Mouse (Mus musculus): ENCODE results near the gene Grb10. TPM values are rescaled to one million over a fixed set of nuclear protein-coding genes. Genes with fewer than 3 reads are reported as not detected.

Gene Grb10
- total RNA-seq, 2 experiments from 2014 or later = 4.5 to 13.5 TPM

- no peak for ATAC-seq (replicated peaks; ENCODE audit: poor library complexity)
Measured at GRCm38 (mm10) chr11:11972401-11973110, 65.9 kb downstream of the Grb10 start.

- no peak for ATAC-seq (replicated peaks; ENCODE audit: poor library complexity)
Measured at GRCm38 (mm10) chr11:11970246-11970645, 68.2 kb downstream of the Grb10 start.

- no peak for ATAC-seq (replicated peaks; ENCODE audit: poor library complexity)
Measured at GRCm38 (mm10) chr11:11968830-11969229, 69.7 kb downstream of the Grb10 start.

DNA sequence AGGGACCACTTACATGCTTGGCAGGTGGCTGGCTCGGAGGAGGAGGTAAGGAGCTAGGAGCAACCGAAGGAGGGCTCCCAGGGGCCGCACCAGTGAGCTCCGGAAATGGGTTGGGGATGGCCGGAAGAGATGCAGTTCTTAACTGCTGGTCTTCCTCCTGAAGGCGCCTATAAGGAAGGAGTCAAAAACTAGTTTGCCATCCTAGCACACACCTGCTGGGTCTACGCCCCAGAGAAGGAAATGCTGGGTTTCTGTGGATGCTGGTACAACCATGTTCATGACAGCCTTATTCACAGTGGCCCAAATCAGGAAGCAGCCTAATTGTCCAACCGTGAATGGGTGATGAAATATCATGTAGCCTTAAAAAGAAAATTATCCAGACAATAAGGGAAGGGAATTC, 71.0 kb downstream of the Grb10 start:
- no peak for ATAC-seq (replicated peaks; ENCODE audit: poor library complexity)

- no peak for ATAC-seq (replicated peaks; ENCODE audit: poor library complexity)
Measured at GRCm38 (mm10) chr11:11966220-11966619, 72.3 kb downstream of the Grb10 start.

DNA sequence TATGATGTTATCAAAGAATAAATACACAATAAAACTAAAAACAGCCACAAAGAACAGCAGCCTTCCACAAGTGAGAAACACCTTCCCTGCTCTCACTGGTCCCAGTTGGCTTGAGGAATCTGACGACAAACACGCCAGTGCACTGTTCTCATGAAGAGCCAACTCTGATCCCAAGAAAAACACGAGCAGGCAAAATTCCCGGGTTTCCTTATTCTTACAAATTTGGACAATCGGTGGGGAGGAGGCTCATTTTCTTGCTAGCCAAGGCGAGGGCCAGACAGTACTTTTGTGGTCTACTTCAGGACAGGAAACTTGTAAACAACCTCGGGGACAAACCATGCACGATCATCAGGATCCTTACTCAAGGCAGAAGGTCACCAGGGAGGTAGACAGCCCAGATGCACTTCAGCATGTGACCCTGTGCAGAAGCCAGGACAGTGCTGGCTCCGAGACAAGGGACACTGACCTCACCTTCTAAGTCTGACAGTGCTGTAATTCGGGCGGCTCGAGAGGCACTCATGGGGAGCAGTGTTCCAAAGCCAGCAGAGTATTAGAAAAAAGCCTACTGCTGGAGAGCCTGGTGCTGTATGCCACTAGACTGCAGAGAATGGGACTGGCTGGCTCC, 72.9 kb downstream of the Grb10 start:
- ATAC-seq (replicated peaks; ENCODE audit: poor library complexity) = no peak

DNA sequence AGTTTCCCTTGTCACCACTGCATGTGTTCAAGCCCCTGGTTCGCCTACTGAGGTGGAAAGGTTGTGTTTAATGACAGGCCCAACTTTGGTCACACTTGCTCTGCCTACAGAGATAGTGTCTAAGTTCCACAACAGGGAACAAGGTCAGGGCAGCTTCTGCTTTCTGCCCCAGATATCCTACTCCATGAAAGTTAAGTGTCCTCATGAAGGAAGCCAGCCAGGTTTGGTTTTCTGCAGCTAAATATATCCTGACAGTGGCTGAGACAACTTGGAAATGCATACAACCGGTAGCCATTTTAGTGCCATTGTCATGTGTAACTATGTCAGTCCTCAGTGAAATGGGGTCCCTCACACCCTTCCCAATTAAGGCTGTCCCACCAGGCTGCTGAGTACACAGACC, 73.8 kb downstream of the Grb10 start:
- no peak for ATAC-seq (replicated peaks; ENCODE audit: poor library complexity)

DNA sequence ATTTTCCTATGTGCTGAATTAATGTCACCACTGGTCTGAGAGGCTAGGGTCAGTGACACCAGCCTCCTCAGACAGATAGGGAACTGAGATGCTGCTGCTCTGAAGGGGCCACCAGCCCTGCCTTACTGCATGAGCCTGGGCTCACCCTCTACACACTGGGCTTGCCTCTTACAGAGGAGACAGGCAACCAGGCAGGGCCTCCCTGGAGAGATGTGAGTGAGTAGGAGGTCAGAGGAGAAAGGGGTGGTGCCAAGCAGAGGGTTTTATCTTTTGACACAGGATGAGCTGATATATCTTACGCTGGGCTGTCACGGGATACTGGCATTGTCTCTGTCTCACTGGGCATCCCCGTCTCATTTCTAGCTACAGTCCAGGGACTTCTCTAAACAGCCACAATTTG, 74.9 kb downstream of the Grb10 start:
- ATAC-seq (replicated peaks; ENCODE audit: poor library complexity) = peak; percentile 63

DNA sequence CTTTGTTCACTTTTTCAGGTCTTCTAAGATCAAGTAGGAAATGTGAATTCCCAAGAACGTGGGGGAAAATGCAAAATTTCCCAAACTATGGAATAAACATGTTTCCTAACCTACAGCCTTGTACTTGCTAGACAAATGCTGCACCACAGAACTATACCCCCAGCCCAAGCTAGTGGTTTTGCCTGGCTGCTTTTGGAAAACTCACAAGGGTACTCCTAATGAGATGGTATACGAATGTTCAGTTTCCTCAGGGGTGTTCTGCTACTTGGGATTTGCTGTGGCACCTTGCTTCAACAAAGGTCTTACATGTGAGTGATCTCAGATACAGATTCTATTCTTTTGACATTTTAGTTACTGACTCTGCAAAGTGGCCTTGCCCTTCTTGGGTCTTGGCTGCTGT, 75.4 kb downstream of the Grb10 start:
- no peak for ATAC-seq (replicated peaks; ENCODE audit: poor library complexity)

DNA sequence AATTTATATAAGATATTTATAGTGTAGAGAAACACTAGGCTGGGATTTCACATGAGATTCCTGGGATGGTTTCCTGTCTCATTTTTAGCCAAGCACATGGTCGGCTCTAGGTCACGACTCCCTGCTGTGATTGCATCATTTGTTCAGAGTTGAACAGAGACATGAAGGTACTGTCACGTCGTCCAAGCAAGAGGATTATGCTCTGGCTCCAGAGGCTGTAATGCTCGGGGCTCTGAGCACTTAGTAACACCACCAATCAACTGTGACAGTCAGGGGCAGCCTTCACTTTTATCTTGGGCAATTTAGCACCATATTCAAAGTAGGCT, 75.9 kb downstream of the Grb10 start:
- ATAC-seq (replicated peaks; ENCODE audit: poor library complexity) = no peak

- peak; percentile 55 for ATAC-seq (replicated peaks; ENCODE audit: poor library complexity)
Measured at GRCm38 (mm10) chr11:11961917-11962628, 76.4 kb downstream of the Grb10 start.

GRCm38 (mm10) chr11:11960858-11961257, 77.6 kb downstream of the Grb10 start:
- no peak for ATAC-seq (replicated peaks; ENCODE audit: poor library complexity)

DNA sequence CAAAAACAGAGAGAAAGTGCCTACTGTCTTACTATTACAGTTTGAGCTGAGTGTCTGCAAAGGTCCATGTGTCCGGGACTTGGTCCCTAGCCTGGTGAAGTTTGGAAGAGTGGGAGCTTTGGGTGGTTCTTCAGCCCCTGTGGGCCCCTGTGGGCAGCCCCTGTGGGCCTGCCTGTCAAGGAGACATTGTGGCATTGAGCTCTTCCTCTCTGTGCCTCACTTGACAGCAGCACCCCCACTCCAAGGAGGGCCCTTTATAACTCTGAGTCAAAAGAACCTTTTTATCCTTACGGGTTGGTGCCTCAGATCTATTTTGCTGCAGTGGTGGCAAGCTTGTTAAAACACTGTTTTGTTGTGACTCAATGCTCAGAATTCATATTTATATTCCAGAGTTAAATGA, 78.3 kb downstream of the Grb10 start:
- no peak for ATAC-seq (replicated peaks; ENCODE audit: poor library complexity)

DNA sequence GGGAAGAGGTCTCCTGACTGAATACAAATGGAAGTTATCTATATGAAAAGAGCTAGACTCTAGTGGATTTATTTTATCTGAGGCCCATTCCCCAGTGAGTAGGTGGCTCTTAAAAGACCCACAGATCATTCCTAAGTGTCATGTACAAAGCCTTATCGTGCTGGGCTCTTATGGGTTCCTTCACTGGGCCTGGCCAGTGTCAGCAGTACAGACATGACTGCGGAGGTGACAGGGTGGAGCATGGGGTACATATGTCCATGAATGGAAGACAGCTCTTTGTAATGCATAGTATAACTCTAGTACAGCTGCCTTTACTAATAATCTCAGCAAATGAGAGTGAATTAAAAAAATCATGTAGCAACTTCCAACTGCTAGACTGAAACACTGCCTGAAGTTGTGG, 80.0 kb downstream of the Grb10 start:
- no peak for ATAC-seq (replicated peaks; ENCODE audit: poor library complexity)

GRCm38 (mm10) chr11:11958061-11958361, 80.5 kb downstream of the Grb10 start:
- no peak for ATAC-seq (replicated peaks; ENCODE audit: poor library complexity)

- ATAC-seq (replicated peaks; ENCODE audit: poor library complexity) = no peak
Measured at GRCm38 (mm10) chr11:11957211-11958060, 81.0 kb downstream of the Grb10 start.

- no peak for ATAC-seq (replicated peaks; ENCODE audit: poor library complexity)
Measured at GRCm38 (mm10) chr11:11955783-11956182, 82.7 kb downstream of the Grb10 start.

DNA sequence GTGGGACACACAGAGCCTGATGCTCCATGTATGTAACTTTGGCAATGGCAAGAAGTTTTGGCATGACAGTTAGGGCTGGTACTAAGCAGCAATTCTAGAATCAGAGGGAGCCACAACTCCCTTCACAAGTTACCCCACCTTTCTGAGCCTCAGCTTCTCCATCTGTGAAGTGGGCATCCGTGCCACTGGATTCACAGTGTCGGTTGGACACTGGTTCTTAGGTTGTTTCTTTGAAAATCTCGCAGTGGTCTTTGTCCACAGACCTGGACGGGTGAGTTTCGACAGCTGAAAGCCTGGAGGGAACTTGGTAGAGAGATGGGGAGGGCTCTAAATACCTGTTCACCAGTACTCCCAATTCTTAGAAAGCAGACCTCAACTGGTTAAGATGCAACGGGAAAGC, 83.9 kb downstream of the Grb10 start:
- no peak for ATAC-seq (replicated peaks; ENCODE audit: poor library complexity)

DNA sequence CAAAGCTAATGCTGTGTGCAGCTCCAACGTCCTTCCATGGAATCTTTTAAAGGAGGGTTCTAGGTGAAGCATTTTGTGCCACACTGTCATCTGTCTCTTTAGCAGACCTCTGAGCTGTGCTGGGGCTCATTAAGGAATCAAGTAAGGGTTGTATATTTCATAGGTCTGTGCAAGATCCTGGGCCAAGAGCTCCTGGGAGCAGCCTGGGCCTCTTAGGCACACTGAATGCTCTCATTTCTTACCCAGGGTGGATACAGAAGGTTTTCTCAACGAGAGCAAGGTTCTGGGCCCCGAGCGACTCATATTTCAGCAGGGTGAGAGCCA, 84.4 kb downstream of the Grb10 start:
- ATAC-seq (replicated peaks; ENCODE audit: poor library complexity) = no peak

DNA sequence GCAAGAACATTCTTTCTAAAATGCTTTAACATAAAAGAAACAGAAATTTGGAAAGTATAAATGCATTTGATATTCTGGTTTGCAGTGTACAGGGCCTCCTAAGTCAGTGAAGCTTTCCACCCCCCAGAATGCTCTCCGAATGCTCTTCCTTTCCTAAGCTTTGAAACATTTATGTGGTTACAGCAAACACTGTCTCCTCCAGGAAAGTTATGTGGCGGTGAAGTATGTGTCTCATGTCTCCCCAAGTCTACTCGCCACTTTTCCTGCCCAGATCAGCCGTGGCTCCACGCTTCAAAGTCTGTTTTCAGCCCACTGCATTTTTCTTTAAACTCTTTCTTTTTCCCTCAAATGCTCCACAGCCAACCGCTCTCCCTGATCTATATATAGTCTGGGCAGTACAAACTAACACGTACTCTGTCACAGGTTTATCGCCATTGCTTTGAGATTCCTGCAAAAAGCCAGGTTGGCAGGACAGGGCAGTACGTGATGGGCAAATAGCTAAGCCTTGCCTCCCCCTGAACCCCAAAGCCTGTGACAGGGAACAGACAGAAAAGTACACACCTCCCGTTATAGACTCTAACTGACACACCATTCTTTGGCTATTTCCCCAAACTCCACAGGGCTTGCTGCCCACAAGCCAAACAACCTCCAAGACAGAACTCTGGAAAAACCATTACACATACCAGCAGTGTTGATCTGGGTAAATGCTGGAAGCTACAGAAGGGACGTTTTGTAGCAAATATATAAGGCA, 84.9 kb downstream of the Grb10 start:
- no peak for ATAC-seq (replicated peaks; ENCODE audit: poor library complexity)

DNA sequence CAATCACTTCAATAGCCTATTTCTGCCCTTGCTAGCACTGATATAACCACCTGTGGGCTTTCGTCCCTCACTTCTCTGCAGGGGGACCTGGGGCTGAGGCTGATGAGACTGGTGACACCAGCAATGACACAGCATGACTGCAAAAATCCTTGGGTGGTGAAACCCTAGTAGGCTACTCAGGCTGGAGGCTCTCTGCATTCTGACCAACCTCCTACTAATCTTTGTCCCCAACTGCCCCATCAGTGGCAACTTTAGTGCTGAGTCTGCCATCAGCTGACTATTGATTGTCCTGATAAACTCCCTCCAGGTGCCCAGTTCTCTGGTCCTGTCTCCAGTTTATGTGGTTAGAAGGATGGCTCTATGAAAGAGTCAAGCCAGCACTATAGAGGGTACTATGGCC, 85.9 kb downstream of the Grb10 start:
- no peak for ATAC-seq (replicated peaks; ENCODE audit: poor library complexity)
